Mouse (Mus musculus) heart, embryonic 15.5 days (tissue): ENCODE data around the gene Ppid. TPM values are rescaled to one million over a fixed set of nuclear protein-coding genes. Genes with fewer than 3 reads are reported as not detected.
"Not testable (repeated sequence)": the region's sequence is repeated elsewhere in the genome, so short reads cannot be mapped to it uniquely, and the experiment has no call there.

Experiments used
- ATAC-seq: fragments of 200-750 bp; cut with Nextera tagmentation; replicated peaks from 2 replicates; pipeline ENCODE4 v1.8.0; 2017; ENCODE audit warnings: low read depth, moderate TSS enrichment; ENCODE audit not compliant: insufficient number of reproducible peaks, insufficient read depth, low FRiP score
- H3K27ac ChIP-seq: fragments of 300-500 bp; sonication (generic); 2 replicates; pipeline ENCODE4 v1.5.1; 2015; ENCODE audit warnings: mild to moderate bottlenecking, inconsistent platforms
- H3K27me3 ChIP-seq: fragments of 300-500 bp; sonication (generic); 2 replicates; pipeline ENCODE4 v1.6.1; 2015; ENCODE audit warnings: inconsistent platforms
- H3K36me3 ChIP-seq: fragments of 300-500 bp; sonication (generic); 2 replicates; pipeline ENCODE4 v1.6.1; 2015; ENCODE audit warnings: mild to moderate bottlenecking, inconsistent platforms
- H3K4me1 ChIP-seq: fragments of 300-500 bp; sonication (generic); replicated peaks from 2 replicates; pipeline ENCODE4 v1.6.1; 2015; ENCODE audit warnings: inconsistent platforms
- H3K4me2 ChIP-seq: fragments of 300-500 bp; sonication (generic); 2 replicates; pipeline ENCODE4 v1.6.1; 2015; ENCODE audit warnings: inconsistent platforms, mild to moderate bottlenecking, moderate library complexity
- H3K4me3 ChIP-seq: fragments of 300-500 bp; sonication (generic); 2 replicates; pipeline ENCODE4 v1.5.1; 2015; ENCODE audit warnings: mild to moderate bottlenecking, inconsistent platforms
- H3K9ac ChIP-seq: fragments of 300-500 bp; sonication (generic); 2 replicates; pipeline ENCODE4 v1.6.1; 2015; ENCODE audit warnings: mild to moderate bottlenecking, inconsistent platforms
- H3K9me3 ChIP-seq: fragments of 300-500 bp; sonication (generic); replicated peaks from 2 replicates; pipeline ENCODE4 v1.6.1; 2016; ENCODE audit warnings: inconsistent platforms
- whole genome bisulfite sequencing: fragments of 180-500 bp; shearing (Covaris S2); methylation state at CpG from one replicate; pipeline ENCODE4 v1.1.7; 2015; ENCODE audit warnings: mixed read lengths; 5-methylcytosine and 5-hydroxymethylcytosine counted together
- polyA plus RNA-seq: library from polyadenylated mRNA; unstranded; fragments of >200 nt; fragmentation: Nextera tagmentation; extraction: Ambion mirVana; gene quantifications from 2 replicates; pipeline ENCODE4 v1.2.1, GENCODE M21; 2015

Gene Ppid
- polyA plus RNA-seq, 1 experiment from 2014 or later: 91.9 TPM

- Histone ChIP-seq H3K4me1 (peaks cover 10% of the 10 kb centered on the region), H3K27me3 (no peaks in the 10 kb centered on the region), H3K4me2 (no peak overlapping the region), H3K36me3 (no peaks in the 10 kb centered on the region), H3K27ac (no peak overlapping the region), H3K4me3 (no peak overlapping the region), H3K9me3 (no peaks in the 10 kb centered on the region), H3K9ac (no peak overlapping the region)
- 77% methylated on average over 10 of the region's 10 CpGs for WGBS
- ATAC-seq: no peak
These were observed 29.1 kb upstream of the Ppid start for GRCm38 (mm10) chr3:79561784-79562715.

GRCm38 (mm10) chr3:79563511-79563910, 27.6 kb upstream of the Ppid start:
- H3K9ac ChIP-seq: no peak overlapping the region
- H3K9me3 ChIP-seq: no peaks in the 10 kb centered on the region
- H3K4me2 ChIP-seq: no peak overlapping the region
- no peaks in the 10 kb centered on the region for H3K36me3 ChIP-seq
- H3K27ac ChIP-seq: no peak overlapping the region
- no peaks in the 10 kb centered on the region for H3K27me3 ChIP-seq
- 72% methylated on average over 2 of the region's 2 CpGs for WGBS
- H3K4me3 ChIP-seq: no peak overlapping the region
- peaks cover 15% of the 10 kb centered on the region for H3K4me1 ChIP-seq
- ATAC-seq: no peak

GRCm38 (mm10) chr3:79564875-79565606, 26.1 kb upstream of the Ppid start:
- no peak overlapping the region for H3K4me2 ChIP-seq
- no peaks in the 10 kb centered on the region for H3K27me3 ChIP-seq
- H3K9me3 ChIP-seq: no peaks in the 10 kb centered on the region
- no peak overlapping the region for H3K4me3 ChIP-seq
- no peak overlapping the region for H3K9ac ChIP-seq
- H3K36me3 ChIP-seq: no peaks in the 10 kb centered on the region
- no peak for ATAC-seq
- peaks cover 12% of the 10 kb centered on the region for H3K4me1 ChIP-seq
- no peak overlapping the region for H3K27ac ChIP-seq
- WGBS: 59% methylated on average over 10 of the region's 10 CpGs

GRCm38 (mm10) chr3:79566716-79567691, 24.1 kb upstream of the Ppid start:
- H3K4me3 ChIP-seq: peak overlapping the region; percentile 88
- H3K9me3 ChIP-seq: no peaks in the 10 kb centered on the region
- H3K27ac ChIP-seq: peak overlapping the region; percentile 88
- H3K36me3 ChIP-seq: no peaks in the 10 kb centered on the region
- WGBS: 3% methylated on average over 59 of the region's 60 CpGs
- peak overlapping the region; percentile 89 for H3K9ac ChIP-seq
- peak overlapping the region; percentile 95 for H3K4me2 ChIP-seq
- H3K27me3 ChIP-seq: no peaks in the 10 kb centered on the region
- no peak; the same call in 1 of the 2 replicates for ATAC-seq
- H3K4me1 ChIP-seq: peaks cover 12% of the 10 kb centered on the region

GRCm38 (mm10) chr3:79567703-79568362, 23.3 kb upstream of the Ppid start, which contains the start of gene Fnip2:
Gene Fnip2 (minus strand): TSS chr3:79567796.
- H3K9me3 ChIP-seq: no peaks in the 10 kb centered on the region
- H3K4me1 ChIP-seq: peaks cover 12% of the 10 kb centered on the region
- H3K27me3 ChIP-seq: no peaks in the 10 kb centered on the region
- H3K9ac ChIP-seq: peak within 1 kb of the TSS; percentile 89
- under 1% methylated on average over 54 of the region's 55 CpGs for WGBS
- no peaks in the 10 kb centered on the region for H3K36me3 ChIP-seq
- peak within 1 kb of the TSS; percentile 88 for H3K4me3 ChIP-seq
- peak within 1 kb of the TSS; percentile 95 for H3K4me2 ChIP-seq
- peak within 1 kb of the TSS; percentile 88 for H3K27ac ChIP-seq
- peak; percentile 93 for ATAC-seq

- Histone ChIP-seq H3K4me1 (peaks cover 12% of the 10 kb centered on the region), H3K9ac (peak overlapping the region; percentile 89; the same call in 1 of the 2 replicates), H3K4me3 (peak overlapping the region; percentile 88; the same call in 1 of the 2 replicates), H3K36me3 (no peaks in the 10 kb centered on the region), H3K4me2 (peak overlapping the region; percentile 95), H3K27ac (peak overlapping the region; percentile 88), H3K27me3 (no peaks in the 10 kb centered on the region), H3K9me3 (no peaks in the 10 kb centered on the region)
- ATAC-seq: no peak
- WGBS: 91% methylated on average over 16 of the region's 16 CpGs
These were observed 22.4 kb upstream of the Ppid start for GRCm38 (mm10) chr3:79568629-79569350.

- no peaks in the 10 kb centered on the region for H3K9me3 ChIP-seq
- no peaks in the 10 kb centered on the region for H3K36me3 ChIP-seq
- no peak overlapping the region for H3K4me2 ChIP-seq
- 79% methylated on average over 3 of the region's 3 CpGs for WGBS
- H3K27me3 ChIP-seq: no peaks in the 10 kb centered on the region
- H3K9ac ChIP-seq: no peak overlapping the region
- H3K27ac ChIP-seq: no peak overlapping the region
- H3K4me3 ChIP-seq: no peak overlapping the region
- no peak for ATAC-seq
- peaks cover 12% of the 10 kb centered on the region for H3K4me1 ChIP-seq
These were observed 21.8 kb upstream of the Ppid start for GRCm38 (mm10) chr3:79569351-79569681.

GRCm38 (mm10) chr3:79572399-79572798, 18.7 kb upstream of the Ppid start:
- Histone ChIP-seq H3K4me2 (no peak overlapping the region), H3K36me3 (no peaks in the 10 kb centered on the region), H3K27ac (no peak overlapping the region), H3K27me3 (no peaks in the 10 kb centered on the region), H3K4me3 (no peak overlapping the region), H3K9ac (no peak overlapping the region), H3K9me3 (no peaks in the 10 kb centered on the region), H3K4me1 (peaks cover 13% of the 10 kb centered on the region)
- 58% methylated on average over 3 of the region's 3 CpGs for WGBS
- ATAC-seq: no peak

GRCm38 (mm10) chr3:79573376-79573775, 17.8 kb upstream of the Ppid start:
- WGBS: 88% methylated on average over 5 of the region's 5 CpGs
- not testable (repeated sequence) for H3K27me3 ChIP-seq, H3K9ac ChIP-seq, H3K27ac ChIP-seq, ATAC-seq, H3K4me2 ChIP-seq, H3K36me3 ChIP-seq, H3K9me3 ChIP-seq, H3K4me3 ChIP-seq
- peaks cover 12% of the 10 kb centered on the region for H3K4me1 ChIP-seq

GRCm38 (mm10) chr3:79574336-79574735, 16.8 kb upstream of the Ppid start:
- no peak overlapping the region for H3K4me3 ChIP-seq
- peaks cover 11% of the 10 kb centered on the region for H3K4me1 ChIP-seq
- ATAC-seq: no peak
- no peaks in the 10 kb centered on the region for H3K27me3 ChIP-seq
- H3K4me2 ChIP-seq: no peak overlapping the region
- WGBS: 86% methylated on average over 3 of the region's 3 CpGs
- H3K9ac ChIP-seq: no peak overlapping the region
- no peaks in the 10 kb centered on the region for H3K9me3 ChIP-seq
- no peak overlapping the region for H3K27ac ChIP-seq
- H3K36me3 ChIP-seq: no peaks in the 10 kb centered on the region
